Comparison of ENCODE assay signal across 9 mouse cellular contexts in the genomic region with DNA sequence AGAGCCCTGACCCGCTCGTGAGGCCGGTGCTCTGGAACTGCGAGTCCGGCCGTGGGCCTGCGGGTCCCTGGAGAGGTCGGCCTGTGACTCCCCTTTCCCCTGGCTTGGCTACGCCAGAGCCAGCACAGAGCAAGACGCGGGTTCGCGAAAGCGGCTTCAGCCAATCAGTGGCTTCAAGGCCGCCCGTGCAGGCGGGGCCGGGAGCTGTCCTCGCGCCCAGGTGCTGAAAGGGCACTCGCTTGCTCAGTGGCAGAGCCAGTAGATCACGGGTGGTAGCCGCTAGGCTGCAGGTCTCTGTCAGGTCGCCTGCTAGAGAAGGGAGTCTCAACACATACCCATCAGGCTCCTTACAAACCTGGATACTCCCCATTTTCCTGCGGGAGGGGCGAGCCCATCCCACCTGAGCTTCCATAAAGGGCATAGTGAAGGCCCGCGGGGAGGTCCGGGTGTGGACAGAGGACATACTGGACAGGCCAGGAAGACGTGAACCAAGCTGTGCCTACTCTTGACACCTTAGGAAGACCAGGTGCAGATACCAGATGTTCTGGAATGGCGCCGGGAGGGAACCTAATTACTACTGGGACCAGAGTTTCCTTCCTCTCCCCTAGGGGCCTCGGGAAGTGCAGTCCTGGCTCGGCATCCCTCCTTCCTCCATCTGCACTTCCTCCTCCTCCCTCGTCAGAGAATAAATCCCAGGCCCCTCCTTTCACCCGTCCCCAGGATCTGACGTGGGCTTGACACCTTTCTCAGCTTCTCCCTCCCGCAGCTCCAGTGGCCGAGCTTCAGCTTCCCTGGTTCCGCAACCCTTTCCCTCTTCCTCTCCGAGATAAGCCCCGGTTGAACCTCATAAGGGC. TPM values are rescaled to one million over a fixed set of nuclear protein-coding genes. Genes with fewer than 3 reads are reported as not detected.
DNase-seq lines count a peak whose midpoint lies in the region; ATAC-seq and TF ChIP-seq lines count a peak whose summit lies in the region.
"Had no signal": no experiment of that assay in that cellular context is flagged by ENCODE, and none has a peak within 500 bp of the region (broad histone marks: within the 10 kb centered on the region; RNA-seq: fewer than 3 reads in every experiment).

Sez6l2 (plus strand) TSS at position 771 of the 854 bp plus-strand sequence.

- no peak for TF ChIP-seq EP300 in liver, embryonic 14.5 days (IDR thresholded peaks at IDR 0.05; ENCODE audit: low read depth)

- TF ChIP-seq CTCF in liver, embryonic 14.5 days (IDR thresholded peaks at IDR 0.05; ENCODE audit: low read depth), result 0 out of 2 replicates have a peak, but pooled peaks have one; percentile 1

- DNase-seq in CD8-positive naive resting alpha-beta T cell, adult 2 months (ENCODE audit: low read depth in 2 of 2, low spot score in 2 of 2), result peak; percentile 72 to 84
- peak; percentile 97 for DNase-seq in kidney, postnatal 10 days
- peak; percentile 64 to 68 (median 64) for DNase-seq in liver, embryonic 14.5 days (ENCODE audit: low read depth in 3 of 3, low spot score in 3 of 3)
- peak; percentile 92 for DNase-seq in neural tube, embryonic 11.5 days (ENCODE audit: low spot score)

- H3K4me2 ChIP-seq in heart, embryonic 14.5 days (ENCODE audit: low read length), result peak within 1 kb of the TSS; percentile 95
- peak within 1 kb of the TSS; percentile 76 for H3K4me2 ChIP-seq in liver, embryonic 14.5 days (ENCODE audit: low read depth)
- H3K4me2 ChIP-seq in neural tube, embryonic 11.5 days (ENCODE audit: low read depth), result peak within 1 kb of the TSS; percentile 85
- peak within 1 kb of the TSS; percentile 100 for H3K4me2 ChIP-seq in stomach, embryonic 16.5 days (ENCODE audit: low read depth, low read length)

- H3K9me3 ChIP-seq in heart, embryonic 14.5 days (ENCODE audit: control insufficient read depth, low read length), result no peaks in the 10 kb centered on the region
- no peaks in the 10 kb centered on the region for H3K9me3 ChIP-seq in liver, embryonic 14.5 days (ENCODE audit: control insufficient read depth, low read length)
- no peaks in the 10 kb centered on the region for H3K9me3 ChIP-seq in neural tube, embryonic 11.5 days (ENCODE audit: control insufficient read depth, low read length)
- no peaks in the 10 kb centered on the region for H3K9me3 ChIP-seq in stomach, embryonic 16.5 days (replicated peaks; ENCODE audit: control insufficient read depth, low read length)

- peak within 1 kb of the TSS; percentile 48 for H3K4me3 ChIP-seq in brown adipose tissue, adult 24 weeks (ENCODE audit: insufficient read depth, low read depth, low read length)
- peak within 1 kb of the TSS; percentile 39 to 46 for H3K4me3 ChIP-seq in heart, embryonic 14.5 days (ENCODE audit: control insufficient read depth in 1 of 2, insufficient read depth in 1 of 2, low read depth in 1 of 2, low read length in 2 of 2)
- H3K4me3 ChIP-seq in liver, embryonic 14.5 days (ENCODE audit: insufficient read depth in 1 of 2, low read depth in 2 of 2, low read length in 2 of 2), result peak within 1 kb of the TSS in 1 of 2 experiments; percentile 44; a peak in 3 of 4 replicates
- H3K4me3 ChIP-seq in neural tube, embryonic 11.5 days (ENCODE audit: low read depth, low read length), result peak within 1 kb of the TSS; percentile 45
- peak within 1 kb of the TSS; percentile 55 for H3K4me3 ChIP-seq in stomach, embryonic 16.5 days (replicated peaks; ENCODE audit: low read length)

- peak within 1 kb of the TSS; percentile 39; the same call in 1 of the 2 replicates for H3K9ac ChIP-seq in heart, embryonic 14.5 days (ENCODE audit: low read length)
- H3K9ac ChIP-seq in liver, embryonic 14.5 days (replicated peaks), result 0 out of 2 replicates have a peak within 1 kb of the TSS, but pooled peaks have one; percentile 18
- peak within 1 kb of the TSS; percentile 56 for H3K9ac ChIP-seq in neural tube, embryonic 11.5 days (ENCODE audit: low read length)
- peak within 1 kb of the TSS; percentile 48; the same call in 1 of the 2 replicates for H3K9ac ChIP-seq in stomach, embryonic 16.5 days (ENCODE audit: low read length)

- peak; percentile 79 for ATAC-seq in erythroid progenitor cell, adult 5-6 weeks (replicated peaks; ENCODE audit: low FRiP score, poor library complexity, severe bottlenecking)
- ATAC-seq in heart, embryonic 14.5 days (ENCODE audit: insufficient number of reproducible peaks, insufficient read depth, low FRiP score, low read depth), result peak; percentile 83
- ATAC-seq in liver, embryonic 14.5 days (ENCODE audit: insufficient read depth), result peak; percentile 77
- ATAC-seq in neural tube, embryonic 11.5 days (ENCODE audit: insufficient read depth, low FRiP score, low TSS enrichment), result peak; percentile 88
- ATAC-seq in stomach, embryonic 16.5 days (ENCODE audit: insufficient read depth, low FRiP score), result peak; percentile 86

- H3K27ac ChIP-seq in brown adipose tissue, adult 24 weeks (replicated peaks; ENCODE audit: low read depth, low read length), result no peak within 1 kb of the TSS
- no peak within 1 kb of the TSS for H3K27ac ChIP-seq in heart, embryonic 14.5 days (replicated peaks in 1 of 2; ENCODE audit: control insufficient read depth in 1 of 2, insufficient read depth in 1 of 2, low read depth in 2 of 2, low read length in 2 of 2)
- H3K27ac ChIP-seq in liver, embryonic 14.5 days, result no peak within 1 kb of the TSS
- peak within 1 kb of the TSS; percentile 63 for H3K27ac ChIP-seq in neural tube, embryonic 11.5 days (ENCODE audit: low read depth, low read length)
- H3K27ac ChIP-seq in stomach, embryonic 16.5 days (ENCODE audit: low read length), result no peak within 1 kb of the TSS
- H3K27ac ChIP-seq: macrophage had no signal

- 0 out of 2 replicates have a peak, but pooled peaks cover 4% of the 10 kb centered on the region for H3K36me3 ChIP-seq in heart, embryonic 14.5 days (ENCODE audit: control insufficient read depth, insufficient read depth, low read length)
- H3K36me3 ChIP-seq in liver, embryonic 14.5 days (replicated peaks; ENCODE audit: control insufficient read depth, insufficient read depth, low read depth), result no peaks in the 10 kb centered on the region
- H3K36me3 ChIP-seq in neural tube, embryonic 11.5 days (ENCODE audit: control insufficient read depth, insufficient read depth, low read length), result no peaks in the 10 kb centered on the region
- H3K36me3 ChIP-seq in stomach, embryonic 16.5 days (ENCODE audit: control insufficient read depth, insufficient read depth, low read length), result no peaks in the 10 kb centered on the region

- peaks cover 3% of the 10 kb centered on the region for H3K4me1 ChIP-seq in brown adipose tissue, adult 24 weeks (ENCODE audit: control insufficient read depth, insufficient read depth, insufficient read length, low read length)
- peaks cover 4 to 9% of the 10 kb centered on the region in 2 experiments; a peak in 2 of 4 replicates for H3K4me1 ChIP-seq in heart, embryonic 14.5 days (ENCODE audit: control insufficient read depth in 2 of 2, insufficient read depth in 2 of 2, low read length in 2 of 2)
- no peaks in the 10 kb centered on the region; a peak in 1 of 4 replicates for H3K4me1 ChIP-seq in liver, embryonic 14.5 days (replicated peaks; ENCODE audit: control insufficient read depth in 2 of 2, insufficient read depth in 2 of 2, low read length in 1 of 2)
- H3K4me1 ChIP-seq in neural tube, embryonic 11.5 days (ENCODE audit: control insufficient read depth, insufficient read depth, low read length), result peaks cover 11% of the 10 kb centered on the region
- H3K4me1 ChIP-seq in stomach, embryonic 16.5 days (ENCODE audit: control insufficient read depth, insufficient read depth, low read length), result peaks cover 7% of the 10 kb centered on the region; the same call in 1 of the 2 replicates

- under 1% methylated on average over 42 of the region's 42 CpGs for WGBS in heart, embryonic 14.5 days
- 1% methylated on average over 42 of the region's 42 CpGs for WGBS in liver, embryonic 14.5 days (ENCODE audit: insufficient replicate concordance)
- under 1% methylated on average over 39 of the region's 42 CpGs for WGBS in neural tube, embryonic 11.5 days
- WGBS in stomach, embryonic 16.5 days, result under 1% methylated on average over 42 of the region's 42 CpGs

- peaks cover 35% of the 10 kb centered on the region for H3K27me3 ChIP-seq in heart, embryonic 14.5 days (ENCODE audit: control insufficient read depth, insufficient read depth, low read length)
- H3K27me3 ChIP-seq in liver, embryonic 14.5 days (ENCODE audit: control insufficient read depth, insufficient read depth, low read length), result peaks cover 18% of the 10 kb centered on the region
- peaks cover 15% of the 10 kb centered on the region; the same call in 1 of the 2 replicates for H3K27me3 ChIP-seq in neural tube, embryonic 11.5 days (ENCODE audit: control insufficient read depth, insufficient read depth, low read length)
- peaks cover 19% of the 10 kb centered on the region for H3K27me3 ChIP-seq in stomach, embryonic 16.5 days (ENCODE audit: control insufficient read depth, insufficient read depth, low read length)

RNA-seq across cellular contexts. Expression of gene Sez6l2, which starts in this region (rescaled TPM):
- 0.71 and 0.75 TPM in 2 replicates for polyA plus RNA-seq in brown adipose tissue, adult 24 weeks (2012; ENCODE audit: insufficient read depth, insufficient read length, missing spikeins)
- not detected in 2 replicates for total RNA-seq in erythroid progenitor cell, adult 5-6 weeks (2015; ENCODE audit: low replicate concordance)
- total RNA-seq in erythroid progenitor cell, adult 5-6 weeks (2017; ENCODE audit: low replicate concordance), result 0.45 TPM in 1 of 2 replicates, not detected in the other
- 0.86 and 1.4 TPM in 2 replicates for polyA plus RNA-seq in heart, embryonic 14.5 days (2014; fragmentation: Nextera tagmentation; extraction: Ambion mirVana)
- polyA plus RNA-seq in liver, embryonic 14.5 days (2012; rRNA removed), result 0.19 and 0.40 TPM in 2 replicates
- not detected in 2 replicates for polyA plus RNA-seq in liver, embryonic 14.5 days (2014; fragmentation: Nextera tagmentation; extraction: Ambion mirVana)
- polyA plus RNA-seq in neural tube, embryonic 11.5 days (2014; fragmentation: Nextera tagmentation; extraction: Ambion mirVana), result 10.0 and 13.5 TPM in 2 replicates
- polyA plus RNA-seq in stomach, embryonic 16.5 days (2015; fragmentation: Nextera tagmentation; extraction: Ambion mirVana), result 1.3 and 1.9 TPM in 2 replicates

Comparison
In these comparisons a context has a peak if more than half of its experiments do, and no peak if none do; other contexts are left out.
1. Peak in ATAC-seq in erythroid progenitor cell, adult 5-6 weeks; RNA of the gene not detected or under 1 TPM.
2. Peak in DNase-seq, ATAC-seq, H3K9ac ChIP-seq and H3K4me2 ChIP-seq in liver, embryonic 14.5 days; RNA of the gene not detected or under 1 TPM.